Mouse (Mus musculus) lung, embryonic 15.5 days (tissue): ENCODE measurements at regions not wholly inside any gene's neighbourhood (a gene's known extent, or its start where the extent isn't known, plus 50 kb on each side); places are given as distances from the start of the nearest gene placed in this dataset.
A peak's percentile ranks its signal among the peaks of the same experiment; 100 is the strongest.

Experiments
- ATAC-seq: fragments of 200-750 bp; cut with Nextera tagmentation; 2 replicates; pipeline ENCODE4 v1.8.0; 2017; ENCODE audit warnings: moderate number of reproducible peaks, borderline replicate concordance; ENCODE audit not compliant: low FRiP score, low TSS enrichment; ENCODE audit errors: extremely low read depth
- H3K27ac ChIP-seq: fragments of 300-500 bp; sonication (generic); 2 replicates; pipeline ENCODE4 v1.5.1; 2015; ENCODE audit warnings: moderate library complexity, mild to moderate bottlenecking, inconsistent platforms
- H3K27me3 ChIP-seq: fragments of 300-500 bp; sonication (generic); 2 replicates; pipeline ENCODE4 v1.6.1; 2015; ENCODE audit warnings: inconsistent platforms
- H3K36me3 ChIP-seq: fragments of 300-500 bp; sonication (generic); 2 replicates; pipeline ENCODE4 v1.6.1; 2015; ENCODE audit warnings: inconsistent platforms
- H3K4me1 ChIP-seq: fragments of 300-500 bp; sonication (generic); 2 replicates; pipeline ENCODE4 v1.6.1; 2015; ENCODE audit warnings: inconsistent platforms
- H3K4me2 ChIP-seq: fragments of 300-500 bp; sonication (generic); 2 replicates; pipeline ENCODE4 v1.6.1; 2015; ENCODE audit warnings: inconsistent platforms, mild to moderate bottlenecking, moderate library complexity
- H3K4me3 ChIP-seq: fragments of 300-500 bp; sonication (generic); 2 replicates; pipeline ENCODE4 v1.5.1; 2015; ENCODE audit warnings: mild to moderate bottlenecking, inconsistent platforms
- H3K9ac ChIP-seq: fragments of 300-500 bp; sonication (generic); 2 replicates; pipeline ENCODE4 v1.6.1; 2015; ENCODE audit warnings: inconsistent platforms
- H3K9me3 ChIP-seq: fragments of 300-500 bp; sonication (generic); 2 replicates; pipeline ENCODE4 v1.6.1; 2016; ENCODE audit warnings: inconsistent platforms
- WGBS: fragments of 180-500 bp; shearing (Covaris S2); methylation state at CpG from one replicate; pipeline ENCODE4 v1.1.7; 2015; 5-methylcytosine and 5-hydroxymethylcytosine counted together

- H3K36me3 ChIP-seq, result no peaks in the 10 kb centered on the region
- H3K4me2 ChIP-seq, result no peak overlapping the region
- no peak overlapping the region for H3K4me3 ChIP-seq
- no peak overlapping the region for H3K9ac ChIP-seq
- no peak for ATAC-seq
- H3K4me1 ChIP-seq, result peaks cover 7% of the 10 kb centered on the region
- H3K27ac ChIP-seq, result no peak overlapping the region
- 68% methylated on average over 3 of the region's 3 CpGs for WGBS
- no peaks in the 10 kb centered on the region for H3K27me3 ChIP-seq
- no peaks in the 10 kb centered on the region for H3K9me3 ChIP-seq
These were observed 55.1 kb upstream of the Nampt start for GRCm38 (mm10) chr12:32764271-32764670.

GRCm38 (mm10) chr12:32764747-32765146 lies 54.6 kb upstream of the Nampt start:
- peaks cover 7% of the 10 kb centered on the region for H3K4me1 ChIP-seq
- H3K27ac ChIP-seq, result no peak overlapping the region
- WGBS, result 81% methylated on average over 7 of the region's 7 CpGs
- H3K9me3 ChIP-seq, result no peaks in the 10 kb centered on the region
- no peak for ATAC-seq
- H3K4me2 ChIP-seq, result no peak overlapping the region
- H3K9ac ChIP-seq, result no peak overlapping the region
- H3K27me3 ChIP-seq, result no peaks in the 10 kb centered on the region
- no peak overlapping the region for H3K4me3 ChIP-seq
- no peaks in the 10 kb centered on the region for H3K36me3 ChIP-seq

- ATAC-seq, result no peak
- no peak overlapping the region for H3K4me3 ChIP-seq
- no peaks in the 10 kb centered on the region for H3K9me3 ChIP-seq
- no peak overlapping the region for H3K27ac ChIP-seq
- H3K4me1 ChIP-seq, result peaks cover 7% of the 10 kb centered on the region
- no peak overlapping the region for H3K9ac ChIP-seq
- no peaks in the 10 kb centered on the region for H3K27me3 ChIP-seq
- H3K36me3 ChIP-seq, result no peaks in the 10 kb centered on the region
- H3K4me2 ChIP-seq, result no peak overlapping the region
These were observed 53.5 kb upstream of the Nampt start for GRCm38 (mm10) chr12:32765861-32766260.

- no peak overlapping the region for H3K27ac ChIP-seq
- H3K4me1 ChIP-seq, result peaks cover 7% of the 10 kb centered on the region
- 73% methylated on average over 3 of the region's 3 CpGs for WGBS
- no peaks in the 10 kb centered on the region for H3K36me3 ChIP-seq
- no peak for ATAC-seq
- H3K27me3 ChIP-seq, result no peaks in the 10 kb centered on the region
- H3K9ac ChIP-seq, result no peak overlapping the region
- H3K4me3 ChIP-seq, result no peak overlapping the region
- no peaks in the 10 kb centered on the region for H3K9me3 ChIP-seq
- no peak overlapping the region for H3K4me2 ChIP-seq
These were observed 52.8 kb upstream of the Nampt start for GRCm38 (mm10) chr12:32766575-32766974.

GRCm38 (mm10) chr12:32767206-32768081 lies 51.9 kb upstream of the Nampt start:
- ATAC-seq, result 0 out of 2 replicates have a peak, but pooled peaks have one; percentile 19
- H3K27me3 ChIP-seq, result no peaks in the 10 kb centered on the region
- H3K9ac ChIP-seq, result no peak overlapping the region
- no peak overlapping the region for H3K4me2 ChIP-seq
- H3K4me1 ChIP-seq, result peaks cover 7% of the 10 kb centered on the region
- WGBS, result 73% methylated on average over 7 of the region's 7 CpGs
- no peaks in the 10 kb centered on the region for H3K36me3 ChIP-seq
- H3K4me3 ChIP-seq, result no peak overlapping the region
- H3K27ac ChIP-seq, result peak overlapping the region; percentile 50; the same call in 1 of the 2 replicates
- no peaks in the 10 kb centered on the region for H3K9me3 ChIP-seq

GRCm38 (mm10) chr12:32768082-32768743 lies 51.1 kb upstream of the Nampt start:
- 43% methylated on average over 3 of the region's 3 CpGs for WGBS
- Histone ChIP-seq H3K4me3 (no peak overlapping the region), H3K4me1 (peaks cover 7% of the 10 kb centered on the region), H3K27ac (peak overlapping the region; percentile 50; the same call in 1 of the 2 replicates), H3K9ac (no peak overlapping the region), H3K9me3 (no peaks in the 10 kb centered on the region), H3K36me3 (no peaks in the 10 kb centered on the region), H3K4me2 (no peak overlapping the region), H3K27me3 (no peaks in the 10 kb centered on the region)
- peak; percentile 39; the same call in 1 of the 2 replicates for ATAC-seq

GRCm38 (mm10) chr12:32768744-32769535 lies 50.4 kb upstream of the Nampt start:
- no peaks in the 10 kb centered on the region for H3K27me3 ChIP-seq
- no peak overlapping the region for H3K4me2 ChIP-seq
- ATAC-seq, result no peak
- H3K9ac ChIP-seq, result no peak overlapping the region
- H3K4me3 ChIP-seq, result no peak overlapping the region
- peaks cover 7% of the 10 kb centered on the region for H3K4me1 ChIP-seq
- no peaks in the 10 kb centered on the region for H3K36me3 ChIP-seq
- WGBS, result 57% methylated on average over 3 of the region's 3 CpGs
- H3K27ac ChIP-seq, result no peak overlapping the region
- H3K9me3 ChIP-seq, result no peaks in the 10 kb centered on the region
